Mouse (Mus musculus): ENCODE results near the gene Mapkap1.

DNA sequence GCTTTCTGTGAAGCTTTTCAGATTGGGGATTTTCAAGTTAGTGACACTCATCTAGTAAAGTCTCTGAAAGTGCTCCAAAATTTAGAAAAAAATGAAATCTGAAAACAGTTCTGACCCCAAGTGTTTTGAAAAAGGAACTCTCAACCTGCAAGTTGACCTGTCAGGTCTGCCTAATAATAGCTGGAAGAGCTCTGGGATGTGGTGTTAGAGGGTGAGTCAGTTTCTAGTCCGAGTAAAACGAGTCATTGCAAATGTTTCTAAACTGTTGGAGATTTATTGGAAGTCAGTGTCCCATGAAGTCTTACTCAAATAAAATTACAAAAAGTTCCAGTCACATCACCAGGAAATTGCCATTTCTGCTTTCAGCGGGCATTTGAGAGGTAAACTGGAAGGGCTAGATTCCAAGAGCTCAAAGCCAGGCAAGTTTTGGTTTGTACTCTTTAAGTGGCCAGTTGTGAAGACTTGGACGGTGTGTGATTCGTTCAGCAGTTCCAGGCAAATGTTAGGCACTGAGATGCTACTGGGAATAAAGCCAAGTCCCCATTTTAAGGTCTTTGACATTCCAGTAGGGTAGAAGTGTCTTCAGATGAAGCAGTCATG is 3.3 kb downstream of the Mapkap1 start:
- TF ChIP-seq POLR2A (IDR thresholded peaks at IDR 0.05; ENCODE audit: low read depth, low read length) (no peak), CTCF (conservative IDR thresholded peaks at IDR 0.05; ENCODE audit: insufficient read depth, insufficient read length, low read depth, low read length) (no peak)
